Mouse (Mus musculus): ENCODE measurements at regions not wholly inside any gene's neighbourhood (a gene's known extent, or its start where the extent isn't known, plus 50 kb on each side); places are given as distances from the start of the nearest gene placed in this dataset.

GRCm38 (mm10) chr9:84283296-84283695, 358.4 kb downstream of the Bckdhb start:
- no peak for ATAC-seq (replicated peaks; ENCODE audit: low read depth, poor library complexity, severe bottlenecking)

GRCm38 (mm10) chr9:84285604-84286003, 360.7 kb downstream of the Bckdhb start:
- no peak for ATAC-seq (replicated peaks; ENCODE audit: low read depth, poor library complexity, severe bottlenecking)

- ATAC-seq (replicated peaks; ENCODE audit: low read depth, poor library complexity, severe bottlenecking) = no peak
Measured at GRCm38 (mm10) chr9:84295891-84296290, 370.9 kb downstream of the Bckdhb start.

GRCm38 (mm10) chr9:84296456-84296855, 371.5 kb downstream of the Bckdhb start:
- no peak for ATAC-seq (replicated peaks; ENCODE audit: low read depth, poor library complexity, severe bottlenecking)

- no peak for ATAC-seq (replicated peaks; ENCODE audit: low read depth, poor library complexity, severe bottlenecking)
Measured at GRCm38 (mm10) chr9:84304398-84304797, 379.5 kb downstream of the Bckdhb start.

GRCm38 (mm10) chr9:84318811-84319210, 393.9 kb downstream of the Bckdhb start:
- no peak for ATAC-seq (replicated peaks; ENCODE audit: low read depth, poor library complexity, severe bottlenecking)

GRCm38 (mm10) chr9:84319338-84319737, 394.4 kb downstream of the Bckdhb start:
- no peak for ATAC-seq (replicated peaks; ENCODE audit: low read depth, poor library complexity, severe bottlenecking)

GRCm38 (mm10) chr9:84323145-84323544, 398.2 kb downstream of the Bckdhb start:
- 0 out of 2 replicates have a peak, but pooled peaks have one; percentile 32 for ATAC-seq (replicated peaks; ENCODE audit: low read depth, poor library complexity, severe bottlenecking)

- ATAC-seq (replicated peaks; ENCODE audit: low read depth, poor library complexity, severe bottlenecking) = no peak
Measured at GRCm38 (mm10) chr9:84331083-84331602, 406.2 kb downstream of the Bckdhb start.

GRCm38 (mm10) chr9:84343435-84344095, 418.6 kb downstream of the Bckdhb start:
- peak; percentile 100 for ATAC-seq (replicated peaks; ENCODE audit: low read depth, poor library complexity, severe bottlenecking)

- no peak for ATAC-seq (replicated peaks; ENCODE audit: low read depth, poor library complexity, severe bottlenecking)
Measured at GRCm38 (mm10) chr9:84350223-84350622, 425.3 kb downstream of the Bckdhb start.

GRCm38 (mm10) chr9:84354409-84354808, 429.5 kb downstream of the Bckdhb start:
- no peak for ATAC-seq (replicated peaks; ENCODE audit: low read depth, poor library complexity, severe bottlenecking)

GRCm38 (mm10) chr9:84356167-84356566, 431.2 kb downstream of the Bckdhb start:
- no peak for ATAC-seq (replicated peaks; ENCODE audit: low read depth, poor library complexity, severe bottlenecking)

GRCm38 (mm10) chr9:84359879-84360278, 434.9 kb downstream of the Bckdhb start:
- no peak for ATAC-seq (replicated peaks; ENCODE audit: low read depth, poor library complexity, severe bottlenecking)

- no peak for ATAC-seq (replicated peaks; ENCODE audit: low read depth, poor library complexity, severe bottlenecking)
Measured at GRCm38 (mm10) chr9:84360484-84360883, 435.5 kb downstream of the Bckdhb start.

GRCm38 (mm10) chr9:84363478-84363877, 438.5 kb downstream of the Bckdhb start:
- no peak for ATAC-seq (replicated peaks; ENCODE audit: low read depth, poor library complexity, severe bottlenecking)

GRCm38 (mm10) chr9:84369200-84369599, 444.3 kb downstream of the Bckdhb start:
- no peak for ATAC-seq (replicated peaks; ENCODE audit: low read depth, poor library complexity, severe bottlenecking)

- ATAC-seq (replicated peaks; ENCODE audit: low read depth, poor library complexity, severe bottlenecking) = peak; percentile 52; the same call in 1 of the 2 replicates
Measured at GRCm38 (mm10) chr9:84370260-84370659, 445.3 kb downstream of the Bckdhb start.

GRCm38 (mm10) chr9:84375746-84376145, 450.8 kb downstream of the Bckdhb start:
- no peak for ATAC-seq (replicated peaks; ENCODE audit: low read depth, poor library complexity, severe bottlenecking)

- no peak for ATAC-seq (replicated peaks; ENCODE audit: low read depth, poor library complexity, severe bottlenecking)
Measured at GRCm38 (mm10) chr9:84376621-84377020, 451.7 kb downstream of the Bckdhb start.

GRCm38 (mm10) chr9:84381942-84382341, 457.0 kb downstream of the Bckdhb start:
- peak; percentile 62 for ATAC-seq (replicated peaks; ENCODE audit: low read depth, poor library complexity, severe bottlenecking)

GRCm38 (mm10) chr9:84389831-84390230, 464.9 kb downstream of the Bckdhb start:
- ATAC-seq (replicated peaks; ENCODE audit: low read depth, poor library complexity, severe bottlenecking) = no peak
